Mouse (Mus musculus) embryonic facial prominence, embryonic 12.5 days (tissue): ENCODE measurements around the gene Gm11549. TPM values are rescaled to one million over a fixed set of nuclear protein-coding genes. Genes with fewer than 3 reads are reported as not detected.

ENCODE experiments used
- ATAC-seq: fragments of 200-750 bp; cut with Nextera tagmentation; 2 replicates; pipeline ENCODE4 v1.8.0; 2017; ENCODE audit not compliant: insufficient number of reproducible peaks, insufficient read depth, low FRiP score, low TSS enrichment
- H3K27ac ChIP-seq: fragments of 300-500 bp; sonication (generic); 2 replicates; pipeline ENCODE4 v1.5.1; 2016; ENCODE audit warnings: mild to moderate bottlenecking
- H3K27me3 ChIP-seq: fragments of 300-500 bp; sonication (generic); 2 replicates; pipeline ENCODE4 v1.6.1; 2016; ENCODE audit warnings: mild to moderate bottlenecking, moderate library complexity
- H3K36me3 ChIP-seq: fragments of 300-500 bp; sonication (generic); 2 replicates; pipeline ENCODE4 v1.6.1; 2016; ENCODE audit warnings: mild to moderate bottlenecking
- H3K4me1 ChIP-seq: fragments of 300-500 bp; sonication (generic); 2 replicates; pipeline ENCODE4 v1.6.1; 2016
- H3K4me2 ChIP-seq: fragments of 300-500 bp; sonication (generic); replicated peaks from 2 replicates; pipeline ENCODE4 v1.6.1; 2016; ENCODE audit warnings: mild to moderate bottlenecking, moderate library complexity
- H3K4me3 ChIP-seq: fragments of 300-500 bp; sonication (generic); 2 replicates; pipeline ENCODE4 v1.5.1; 2016; ENCODE audit warnings: mild to moderate bottlenecking
- H3K9ac ChIP-seq: fragments of 300-500 bp; sonication (generic); 2 replicates; pipeline ENCODE4 v1.6.1; 2016; ENCODE audit warnings: mild to moderate bottlenecking, moderate library complexity
- H3K9me3 ChIP-seq: fragments of 300-500 bp; sonication (generic); 2 replicates; pipeline ENCODE4 v1.6.1; 2016; ENCODE audit warnings: mild to moderate bottlenecking, moderate library complexity
- WGBS: fragments of 180-500 bp; shearing (Covaris S2); methylation state at CpG from one replicate; pipeline ENCODE4 v1.1.7; 2016; 5-methylcytosine and 5-hydroxymethylcytosine counted together
- microRNA-seq: library from miRNA; unstranded; fragments of <30 nt; microRNA quantifications from one replicate; pipeline ENCODE4, GENCODE M21; 2017
- polyA plus RNA-seq: library from polyadenylated mRNA; unstranded; fragments of >200 nt; fragmentation: Nextera tagmentation; extraction: Ambion mirVana; gene quantifications from 2 replicates; pipeline ENCODE4 v1.2.1, GENCODE M21; 2016

The Gm11549 gene
- polyA plus RNA-seq, 1 experiment from 2014 or later = 0.23 TPM

- Histone ChIP-seq H3K9ac (peak within 1 kb of the TSS; percentile 70), H3K27ac (peak within 1 kb of the TSS; percentile 81), H3K36me3 (no peaks in the 10 kb centered on the region), H3K27me3 (no peaks in the 10 kb centered on the region), H3K4me2 (peak within 1 kb of the TSS; percentile 87), H3K9me3 (no peaks in the 10 kb centered on the region), H3K4me3 (peak within 1 kb of the TSS; percentile 67), H3K4me1 (peaks cover 9% of the 10 kb centered on the region; the same call in 1 of the 2 replicates)
- peak; percentile 97 for ATAC-seq
- under 1% methylated on average over 32 of the region's 32 CpGs for WGBS
These were observed 46.0 kb downstream of the Gm11549 start, which contains the start of the genes Anxa5 and 1810062G17Rik for GRCm38 (mm10) chr3:36475532-36476087. Gene Anxa5 (minus strand): TSS chr3:36475894. Gene 1810062G17Rik (plus strand): TSS chr3:36475937.

- Histone ChIP-seq H3K4me2 (peak overlapping the region; percentile 87), H3K27me3 (no peaks in the 10 kb centered on the region), H3K27ac (peak overlapping the region; percentile 81), H3K9ac (peak overlapping the region; percentile 70), H3K4me3 (peak overlapping the region; percentile 67), H3K9me3 (no peaks in the 10 kb centered on the region), H3K4me1 (peaks cover 9% of the 10 kb centered on the region; the same call in 1 of the 2 replicates), H3K36me3 (no peaks in the 10 kb centered on the region)
- WGBS = 2% methylated on average over 24 of the region's 24 CpGs
- ATAC-seq = peak; percentile 42
These were observed 46.6 kb downstream of the Gm11549 start for GRCm38 (mm10) chr3:36474938-36475483.

GRCm38 (mm10) chr3:36474421-36474820 lies 47.2 kb downstream of the Gm11549 start:
- Histone ChIP-seq H3K9me3 (no peaks in the 10 kb centered on the region), H3K9ac (no peak overlapping the region), H3K36me3 (no peaks in the 10 kb centered on the region), H3K4me2 (peak overlapping the region; percentile 87), H3K4me3 (0 out of 2 replicates have a peak overlapping the region, but pooled peaks have one; percentile 67), H3K27ac (no peak overlapping the region), H3K27me3 (no peaks in the 10 kb centered on the region), H3K4me1 (peaks cover 9% of the 10 kb centered on the region; the same call in 1 of the 2 replicates)
- no peak for ATAC-seq
- WGBS = 79% methylated on average over 5 of the region's 5 CpGs

- no peak overlapping the region for H3K4me3 ChIP-seq
- H3K27ac ChIP-seq = no peak overlapping the region
- no peaks in the 10 kb centered on the region for H3K36me3 ChIP-seq
- H3K9me3 ChIP-seq = no peaks in the 10 kb centered on the region
- ATAC-seq = no peak
- no peak overlapping the region for H3K4me2 ChIP-seq
- no peak overlapping the region for H3K9ac ChIP-seq
- no peaks in the 10 kb centered on the region for H3K27me3 ChIP-seq
- WGBS = 95% methylated on average over 5 of the region's 5 CpGs
- peaks cover 9% of the 10 kb centered on the region; the same call in 1 of the 2 replicates for H3K4me1 ChIP-seq
These were observed 48.4 kb downstream of the Gm11549 start for GRCm38 (mm10) chr3:36473222-36473621.

- no peaks in the 10 kb centered on the region for H3K9me3 ChIP-seq
- no peak overlapping the region for H3K4me3 ChIP-seq
- no peak for ATAC-seq
- no peak overlapping the region for H3K4me2 ChIP-seq
- 67% methylated on average over 4 of the region's 4 CpGs for WGBS
- H3K27me3 ChIP-seq = no peaks in the 10 kb centered on the region
- H3K36me3 ChIP-seq = no peaks in the 10 kb centered on the region
- H3K9ac ChIP-seq = no peak overlapping the region
- no peak overlapping the region for H3K27ac ChIP-seq
- peaks cover 7% of the 10 kb centered on the region; the same call in 1 of the 2 replicates for H3K4me1 ChIP-seq
These were observed 49.8 kb downstream of the Gm11549 start for GRCm38 (mm10) chr3:36471856-36472255.

GRCm38 (mm10) chr3:36468871-36469270 lies 52.7 kb downstream of the Gm11549 start:
- Histone ChIP-seq H3K4me2 (no peak overlapping the region), H3K36me3 (no peaks in the 10 kb centered on the region), H3K9me3 (no peaks in the 10 kb centered on the region), H3K4me3 (no peak overlapping the region), H3K27ac (no peak overlapping the region), H3K9ac (no peak overlapping the region), H3K4me1 (no peaks in the 10 kb centered on the region), H3K27me3 (no peaks in the 10 kb centered on the region)
- no peak for ATAC-seq
- 23% methylated on average over 2 of the region's 2 CpGs for WGBS

- Histone ChIP-seq H3K27ac (no peak overlapping the region), H3K36me3 (no peaks in the 10 kb centered on the region), H3K27me3 (no peaks in the 10 kb centered on the region), H3K4me3 (no peak overlapping the region), H3K4me2 (no peak overlapping the region), H3K4me1 (no peaks in the 10 kb centered on the region), H3K9ac (no peak overlapping the region), H3K9me3 (no peaks in the 10 kb centered on the region)
- ATAC-seq = no peak
- 78% methylated on average over 7 of the region's 7 CpGs for WGBS
These were observed 54.0 kb downstream of the Gm11549 start for GRCm38 (mm10) chr3:36467632-36468031.

- no peak overlapping the region for H3K4me2 ChIP-seq
- H3K4me1 ChIP-seq = no peaks in the 10 kb centered on the region
- WGBS = 70% methylated on average over 7 of the region's 7 CpGs
- H3K27ac ChIP-seq = no peak overlapping the region
- ATAC-seq = no peak
- 0 out of 2 replicates have a peak, but pooled peaks cover 4% of the 10 kb centered on the region for H3K36me3 ChIP-seq
- no peaks in the 10 kb centered on the region for H3K9me3 ChIP-seq
- no peak overlapping the region for H3K9ac ChIP-seq
- no peak overlapping the region for H3K4me3 ChIP-seq
- H3K27me3 ChIP-seq = no peaks in the 10 kb centered on the region
These were observed 56.1 kb downstream of the Gm11549 start for GRCm38 (mm10) chr3:36465538-36465937.

Small RNA genes lying within 50 kb of the gene (microRNA-seq; reads per million reads assigned to microRNA genes)
- not detected for gene Mir7009

Other genes with a start within 250 kb of the Gm11549 start
- gene Anxa5, start 45.9 kb downstream of the Gm11549 start, polyA plus RNA-seq = 190 and 196 TPM in 2 replicates
- 0.96 and 1.0 TPM in 2 replicates for gene 1810062G17Rik, start 45.9 kb downstream of the Gm11549 start, polyA plus RNA-seq
- 67.0 and 73.0 TPM in 2 replicates for gene Exosc9, start 30.8 kb upstream of the Gm11549 start, polyA plus RNA-seq
- 171 and 188 TPM in 2 replicates for gene Ccna2, start 50.3 kb upstream of the Gm11549 start, polyA plus RNA-seq
- 18.0 and 20.2 TPM in 2 replicates for gene Bbs7, start 91.7 kb upstream of the Gm11549 start, polyA plus RNA-seq
- gene Trpc3, start 168.4 kb upstream of the Gm11549 start, polyA plus RNA-seq = 5.9 and 9.5 TPM in 2 replicates